Mouse (Mus musculus) small intestine, adult 2 months (tissue): Measurements from ENCODE around the gene Tmem63a.

Experiments
- CTCF ChIP-seq: fragments of 200-500 bp; IDR thresholded peaks from 2 replicates; pipeline ENCODE4 v1.5.1; 2012; ENCODE audit warnings: low read depth, mild to moderate bottlenecking, control low read depth, inconsistent platforms, low read length, moderate library complexity, mixed read lengths; ENCODE audit not compliant: insufficient replicate concordance, insufficient read length; ENCODE audit errors: extremely low read depth
- POLR2A ChIP-seq: fragments of 200-500 bp; IDR thresholded peaks from 2 replicates; pipeline ENCODE4 v1.6.1; 2012; ENCODE audit warnings: low read depth, mild to moderate bottlenecking, control low read depth, inconsistent platforms, low read length, moderate library complexity

- TF ChIP-seq POLR2A (no peak), CTCF (no peak)
Observed at GRCm38 (mm10) chr1:180990671-180991070, 48.5 kb downstream of the Tmem63a start.
